Comparison of ENCODE assay signal across 10 mouse cellular contexts in the genomic region with DNA sequence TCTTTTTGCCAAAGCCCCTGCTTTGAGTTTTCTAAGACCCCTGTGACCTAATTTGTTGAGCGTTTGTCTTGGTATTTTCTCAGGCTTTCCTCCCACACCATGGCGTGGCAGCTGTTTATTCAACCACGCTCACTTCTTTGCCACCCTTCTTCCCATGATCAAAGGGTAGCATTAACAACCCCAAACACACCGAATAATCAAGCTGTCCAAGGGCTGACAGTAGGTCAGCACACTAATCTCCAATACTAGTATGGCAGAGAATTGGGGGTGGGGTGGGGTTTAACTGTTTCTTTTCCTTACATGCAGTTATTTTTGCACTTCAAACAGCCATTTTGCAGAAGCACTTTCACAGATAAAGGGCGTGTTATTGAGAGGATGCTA. TPM values are rescaled to one million over a fixed set of nuclear protein-coding genes. Genes with fewer than 3 reads are reported as not detected.
DNase-seq lines count a peak whose midpoint lies in the region; ATAC-seq lines count a peak whose summit lies in the region.
"Had no signal": no experiment of that assay in that cellular context is flagged by ENCODE, and none has a peak within 500 bp of the region (broad histone marks: within the 10 kb centered on the region; RNA-seq: fewer than 3 reads in every experiment).

No protein-coding gene starts in this region.

- 40% methylated on average over 5 of the region's 5 CpGs for WGBS in heart, embryonic 14.5 days
- 16% methylated on average over 5 of the region's 5 CpGs for WGBS in limb, embryonic 12.5 days
- WGBS in limb, embryonic 10.5 days = 15% methylated on average over 5 of the region's 5 CpGs
- WGBS in embryonic facial prominence, embryonic 15.5 days = 25% methylated on average over 5 of the region's 5 CpGs
- WGBS in midbrain, embryonic 13.5 days = 8% methylated on average over 5 of the region's 5 CpGs

- no peak overlapping the region for H3K27ac ChIP-seq in heart, embryonic 14.5 days (replicated peaks in 1 of 2; ENCODE audit: control insufficient read depth in 1 of 2, insufficient read depth in 1 of 2, low read depth in 2 of 2, low read length in 2 of 2)
- no peak overlapping the region for H3K27ac ChIP-seq in limb, embryonic 12.5 days
- H3K27ac ChIP-seq in limb, embryonic 10.5 days = no peak overlapping the region
- no peak overlapping the region for H3K27ac ChIP-seq in embryonic facial prominence, embryonic 15.5 days (replicated peaks)
- H3K27ac ChIP-seq in midbrain, embryonic 13.5 days = no peak overlapping the region
- H3K27ac ChIP-seq: neural tube, embryonic 13.5 days; stomach, embryonic 15.5 days had no signal

- no peaks in the 10 kb centered on the region for H3K27me3 ChIP-seq in heart, embryonic 14.5 days (ENCODE audit: control insufficient read depth, insufficient read depth, low read length)
- H3K27me3 ChIP-seq in limb, embryonic 12.5 days = no peaks in the 10 kb centered on the region
- peaks cover 5% of the 10 kb centered on the region; the same call in 1 of the 2 replicates for H3K27me3 ChIP-seq in limb, embryonic 10.5 days (ENCODE audit: low read depth, poor library complexity, severe bottlenecking)
- no peaks in the 10 kb centered on the region for H3K27me3 ChIP-seq in embryonic facial prominence, embryonic 15.5 days
- H3K27me3 ChIP-seq in midbrain, embryonic 13.5 days = peaks cover 12% of the 10 kb centered on the region; the same call in 1 of the 2 replicates
- H3K27me3 ChIP-seq: megakaryocyte, embryonic 14.5 days; neural tube, embryonic 13.5 days; stomach, embryonic 15.5 days had no signal

- no peak overlapping the region for H3K9ac ChIP-seq in heart, embryonic 14.5 days (ENCODE audit: low read length)
- no peak overlapping the region for H3K9ac ChIP-seq in limb, embryonic 12.5 days (replicated peaks)
- H3K9ac ChIP-seq in embryonic facial prominence, embryonic 15.5 days = no peak overlapping the region
- no peak overlapping the region for H3K9ac ChIP-seq in midbrain, embryonic 13.5 days (replicated peaks)
- H3K9ac ChIP-seq: neural tube, embryonic 13.5 days; stomach, embryonic 15.5 days had no signal

- DNase-seq in heart, postnatal 10 days = no peak
- no peak for DNase-seq in limb, embryonic 10.5 days (ENCODE audit: low spot score)
- no peak for DNase-seq in urinary bladder, postnatal 4 days (ENCODE audit: low spot score in 2 of 2)

- intact Hi-C loops in heart, postnatal 10 days (cut with DNase I) = loop anchor here (2.0 to 5.0 kb wide), 6 partner anchors 176 to 586 kb away; a partner anchor contains a TSS

- no peak for ATAC-seq in heart, embryonic 14.5 days (ENCODE audit: insufficient number of reproducible peaks, insufficient read depth, low FRiP score, low read depth)
- ATAC-seq in limb, embryonic 12.5 days (ENCODE audit: insufficient number of reproducible peaks, insufficient read depth, low FRiP score, low TSS enrichment, low read depth) = no peak
- ATAC-seq in embryonic facial prominence, embryonic 15.5 days (ENCODE audit: insufficient number of reproducible peaks, low FRiP score, low TSS enrichment, low read depth) = no peak
- peak; percentile 43; the same call in 1 of the 2 replicates for ATAC-seq in midbrain, embryonic 13.5 days

- H3K36me3 ChIP-seq in heart, embryonic 14.5 days (ENCODE audit: control insufficient read depth, insufficient read depth, low read length) = 0 out of 2 replicates have a peak, but pooled peaks cover 10% of the 10 kb centered on the region
- H3K36me3 ChIP-seq in limb, embryonic 12.5 days = no peaks in the 10 kb centered on the region
- H3K36me3 ChIP-seq in limb, embryonic 10.5 days = no peaks in the 10 kb centered on the region
- H3K36me3 ChIP-seq in embryonic facial prominence, embryonic 15.5 days = no peaks in the 10 kb centered on the region
- no peaks in the 10 kb centered on the region for H3K36me3 ChIP-seq in midbrain, embryonic 13.5 days
- H3K36me3 ChIP-seq: neural tube, embryonic 13.5 days; stomach, embryonic 15.5 days had no signal

- peaks cover 3 to 5% of the 10 kb centered on the region in 2 experiments; a peak in 2 of 4 replicates for H3K4me1 ChIP-seq in heart, embryonic 14.5 days (ENCODE audit: control insufficient read depth in 2 of 2, insufficient read depth in 2 of 2, low read length in 2 of 2)
- peaks cover 3% of the 10 kb centered on the region; the same call in 1 of the 2 replicates for H3K4me1 ChIP-seq in limb, embryonic 12.5 days (replicated peaks)
- H3K4me1 ChIP-seq in limb, embryonic 10.5 days = peaks cover 13% of the 10 kb centered on the region
- H3K4me1 ChIP-seq in embryonic facial prominence, embryonic 15.5 days = peaks cover 6% of the 10 kb centered on the region; the same call in 1 of the 2 replicates
- H3K4me1 ChIP-seq in midbrain, embryonic 13.5 days (replicated peaks) = peaks cover 15% of the 10 kb centered on the region
- H3K4me1 ChIP-seq: stomach, embryonic 15.5 days had no signal

- H3K4me3 ChIP-seq in heart, embryonic 14.5 days (ENCODE audit: control insufficient read depth in 1 of 2, insufficient read depth in 1 of 2, low read depth in 1 of 2, low read length in 2 of 2) = no peak overlapping the region
- no peak overlapping the region for H3K4me3 ChIP-seq in limb, embryonic 12.5 days (replicated peaks)
- no peak overlapping the region for H3K4me3 ChIP-seq in limb, embryonic 10.5 days
- no peak overlapping the region for H3K4me3 ChIP-seq in embryonic facial prominence, embryonic 15.5 days (replicated peaks)
- H3K4me3 ChIP-seq in midbrain, embryonic 13.5 days (replicated peaks) = no peak overlapping the region

- H3K4me2 ChIP-seq in heart, embryonic 14.5 days (ENCODE audit: low read length) = 0 out of 2 replicates have a peak overlapping the region, but pooled peaks have one; percentile 20
- H3K4me2 ChIP-seq in limb, embryonic 12.5 days = peak overlapping the region; percentile 56
- peak overlapping the region; percentile 53; the same call in 1 of the 2 replicates for H3K4me2 ChIP-seq in embryonic facial prominence, embryonic 15.5 days (replicated peaks)
- no peak overlapping the region for H3K4me2 ChIP-seq in midbrain, embryonic 13.5 days (replicated peaks)

- H3K9me3 ChIP-seq in heart, embryonic 14.5 days (ENCODE audit: control insufficient read depth, low read length) = no peaks in the 10 kb centered on the region
- H3K9me3 ChIP-seq in limb, embryonic 12.5 days = no peaks in the 10 kb centered on the region
- H3K9me3 ChIP-seq in limb, embryonic 10.5 days (replicated peaks) = no peaks in the 10 kb centered on the region
- no peaks in the 10 kb centered on the region for H3K9me3 ChIP-seq in embryonic facial prominence, embryonic 15.5 days (replicated peaks)
- no peaks in the 10 kb centered on the region for H3K9me3 ChIP-seq in midbrain, embryonic 13.5 days
- H3K9me3 ChIP-seq: megakaryocyte, embryonic 14.5 days; neural tube, embryonic 13.5 days; stomach, embryonic 15.5 days had no signal

RNA-seq across cellular contexts. Expression of a gene that starts 21.4 kb away (rescaled TPM):
- polyA plus RNA-seq in heart, embryonic 14.5 days (2014; fragmentation: Nextera tagmentation; extraction: Ambion mirVana) = 60.4 and 64.6 TPM in 2 replicates
- 10 to 100 TPM; 30.9 to 31.3 TPM for total RNA-seq in heart, postnatal 10 days (2021)
- 63.3 and 64.1 TPM in 2 replicates for polyA plus RNA-seq in limb, embryonic 12.5 days (2016; fragmentation: Nextera tagmentation; extraction: Ambion mirVana)
- 62.7 and 67.1 TPM in 2 replicates for polyA plus RNA-seq in limb, embryonic 10.5 days (2016; fragmentation: Nextera tagmentation; extraction: Ambion mirVana)
- 37.5 and 39.9 TPM in 2 replicates for polyA plus RNA-seq in embryonic facial prominence, embryonic 15.5 days (2015; fragmentation: Nextera tagmentation; extraction: Ambion mirVana)
- polyA plus RNA-seq in midbrain, embryonic 13.5 days (2015; fragmentation: Nextera tagmentation; extraction: Ambion mirVana) = 40.1 and 41.4 TPM in 2 replicates
